Comparison of ENCODE assay signal across 10 mouse cellular contexts in the genomic region with DNA sequence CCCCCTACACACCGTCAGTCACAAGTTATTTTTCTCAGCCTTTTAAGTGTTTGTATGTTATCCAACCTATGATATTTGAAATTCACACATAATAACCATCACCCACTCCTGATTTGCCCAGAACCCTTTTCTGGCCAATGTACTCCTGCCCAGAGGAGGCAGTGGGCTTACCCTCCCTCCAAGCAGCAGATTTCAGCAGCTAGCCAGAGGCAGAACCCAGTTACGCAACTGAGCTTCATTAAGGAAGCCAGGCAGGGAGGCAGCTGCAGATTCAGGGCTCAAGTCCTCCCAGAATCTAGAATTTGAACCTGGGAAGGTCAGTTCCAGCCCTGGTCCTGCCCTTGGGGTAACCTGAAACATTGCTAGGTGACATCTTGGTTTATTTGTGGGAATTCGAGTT.
DNase-seq lines count a peak whose midpoint lies in the region; ATAC-seq lines count a peak whose summit lies in the region.
"Had no signal": no experiment of that assay in that cellular context is flagged by ENCODE, and none has a peak within 500 bp of the region (broad histone marks: within the 10 kb centered on the region; RNA-seq: fewer than 3 reads in every experiment).

No protein-coding gene starts in this region.

- H3K27ac ChIP-seq in midbrain, embryonic 10.5 days (replicated peaks) = peak overlapping the region; percentile 66
- H3K27ac ChIP-seq in midbrain, embryonic 11.5 days (ENCODE audit: low read depth, low read length) = no peak overlapping the region
- H3K27ac ChIP-seq in stomach, embryonic 16.5 days (ENCODE audit: low read length) = peak overlapping the region; percentile 4; the same call in 1 of the 2 replicates
- H3K27ac ChIP-seq: limb, embryonic 12.5 days; neural tube, embryonic 13.5 days had no signal

- no peak overlapping the region for H3K4me3 ChIP-seq in midbrain, embryonic 10.5 days
- H3K4me3 ChIP-seq in midbrain, embryonic 11.5 days (ENCODE audit: low read depth, low read length) = no peak overlapping the region
- no peak overlapping the region for H3K4me3 ChIP-seq in stomach, embryonic 16.5 days (replicated peaks; ENCODE audit: low read length)
- H3K4me3 ChIP-seq: limb, embryonic 12.5 days; neural tube, embryonic 13.5 days had no signal

- DNase-seq in gastrocnemius, adult 18-20 months (ENCODE audit: low spot score) = peak; percentile 40
- no peak for DNase-seq in gastrocnemius, postnatal 10 days
- no peak for DNase-seq in midbrain, embryonic 10.5 days (ENCODE audit: low spot score)
- no peak for DNase-seq in midbrain, embryonic 11.5 days (ENCODE audit: low spot score, missing footprints)
- DNase-seq in kidney, postnatal 36 days = peak; percentile 21 to 34
- DNase-seq in yolk sac, embryonic 10.5 days (ENCODE audit: low spot score) = no peak
- no peak for DNase-seq in urinary bladder, postnatal 25 days (ENCODE audit: low spot score)

- no peak overlapping the region for H3K9ac ChIP-seq in midbrain, embryonic 11.5 days (ENCODE audit: low read length)
- H3K9ac ChIP-seq in stomach, embryonic 16.5 days (ENCODE audit: low read length) = no peak overlapping the region
- H3K9ac ChIP-seq: limb, embryonic 12.5 days; neural tube, embryonic 13.5 days had no signal

- no peaks in the 10 kb centered on the region for H3K36me3 ChIP-seq in midbrain, embryonic 10.5 days
- no peaks in the 10 kb centered on the region for H3K36me3 ChIP-seq in midbrain, embryonic 11.5 days (ENCODE audit: control insufficient read depth, insufficient read depth, low read length)
- no peaks in the 10 kb centered on the region for H3K36me3 ChIP-seq in stomach, embryonic 16.5 days (ENCODE audit: control insufficient read depth, insufficient read depth, low read length)
- H3K36me3 ChIP-seq: limb, embryonic 12.5 days; neural tube, embryonic 13.5 days had no signal

- no peaks in the 10 kb centered on the region for H3K27me3 ChIP-seq in midbrain, embryonic 10.5 days (ENCODE audit: low read depth, poor library complexity, severe bottlenecking)
- H3K27me3 ChIP-seq in midbrain, embryonic 11.5 days (ENCODE audit: control insufficient read depth, insufficient read depth, low read length) = no peaks in the 10 kb centered on the region
- H3K27me3 ChIP-seq in stomach, embryonic 16.5 days (ENCODE audit: control insufficient read depth, insufficient read depth, low read length) = no peaks in the 10 kb centered on the region
- H3K27me3 ChIP-seq: limb, embryonic 12.5 days; neural tube, embryonic 13.5 days had no signal

- H3K9me3 ChIP-seq in midbrain, embryonic 10.5 days (replicated peaks) = no peaks in the 10 kb centered on the region
- no peaks in the 10 kb centered on the region for H3K9me3 ChIP-seq in midbrain, embryonic 11.5 days (ENCODE audit: control insufficient read depth, low read length)
- H3K9me3 ChIP-seq in stomach, embryonic 16.5 days (replicated peaks; ENCODE audit: control insufficient read depth, low read length) = no peaks in the 10 kb centered on the region
- H3K9me3 ChIP-seq: limb, embryonic 12.5 days; neural tube, embryonic 13.5 days had no signal

- no peak overlapping the region for H3K4me2 ChIP-seq in midbrain, embryonic 11.5 days
- 0 out of 2 replicates have a peak overlapping the region, but pooled peaks have one; percentile 7 for H3K4me2 ChIP-seq in stomach, embryonic 16.5 days (ENCODE audit: low read depth, low read length)
- H3K4me2 ChIP-seq: neural tube, embryonic 13.5 days had no signal

- ATAC-seq in midbrain, embryonic 11.5 days (ENCODE audit: low FRiP score) = no peak
- no peak for ATAC-seq in stomach, embryonic 16.5 days (ENCODE audit: insufficient read depth, low FRiP score)

- peaks cover 53% of the 10 kb centered on the region for H3K4me1 ChIP-seq in midbrain, embryonic 10.5 days
- peaks cover 33% of the 10 kb centered on the region for H3K4me1 ChIP-seq in midbrain, embryonic 11.5 days (ENCODE audit: control insufficient read depth, insufficient read depth, low read length)
- H3K4me1 ChIP-seq in stomach, embryonic 16.5 days (ENCODE audit: control insufficient read depth, insufficient read depth, low read length) = peaks cover 31% of the 10 kb centered on the region

- 71% methylated on average over 3 of the region's 3 CpGs for WGBS in midbrain, embryonic 10.5 days
- 75% methylated on average over 3 of the region's 3 CpGs for WGBS in midbrain, embryonic 11.5 days
- WGBS in stomach, embryonic 16.5 days = 59% methylated on average over 3 of the region's 3 CpGs

Comparison
In these comparisons a context has a peak if more than half of its experiments do, and no peak if none do; other contexts are left out.
1. DNase-seq: peak in gastrocnemius, adult 18-20 months (single experiment) and kidney, postnatal 36 days (2 of 2); none in gastrocnemius, postnatal 10 days (single experiment), midbrain, embryonic 10.5 days (single experiment), midbrain, embryonic 11.5 days (single experiment), yolk sac, embryonic 10.5 days (single experiment) and urinary bladder, postnatal 25 days (single experiment).